Mouse (Mus musculus): Measurements from ENCODE around the gene Mgea5. TPM values are rescaled to one million over a fixed set of nuclear protein-coding genes. Genes with fewer than 3 reads are reported as not detected.

Mgea5 gene
- polyA plus RNA-seq, 1 experiment: 80.8 TPM

- H3K4me3 ChIP-seq (replicated peaks; ENCODE audit: control insufficient read depth, low read depth, low read length): no peak overlapping the region
- TF ChIP-seq CTCF (IDR thresholded peaks at IDR 0.05; ENCODE audit: control insufficient read depth, insufficient read depth, low read length) (no peak), POLR2A (IDR thresholded peaks at IDR 0.05; ENCODE audit: borderline replicate concordance, control insufficient read depth, low read depth, low read length) (no peak)
- H3K27ac ChIP-seq (ENCODE audit: control insufficient read depth, insufficient read depth, low read depth, low read length, poor library complexity): no peak overlapping the region
- peaks cover 2% of the 10 kb centered on the region; the same call in 1 of the 2 replicates for H3K4me1 ChIP-seq (ENCODE audit: control insufficient read depth, insufficient read depth, low read length)
- WGBS: 12% methylated on average over 38 of the region's 44 CpGs
Measured at GRCm38 (mm10) chr19:45742984-45743575, 40.6 kb downstream of the Mgea5 start.

GRCm38 (mm10) chr19:45742218-45742983 is 41.2 kb downstream of the Mgea5 start, which contains the start of gene Fgf8:
TSS of gene Fgf8 (minus strand) at chr19:45742915.
- no peak for TF ChIP-seq POLR2A (IDR thresholded peaks at IDR 0.05; ENCODE audit: borderline replicate concordance, control insufficient read depth, low read depth, low read length)
- TF ChIP-seq CTCF (IDR thresholded peaks at IDR 0.05; ENCODE audit: control insufficient read depth, insufficient read depth, low read length): no peak

GRCm38 (mm10) chr19:45741431-45742217 is 42.0 kb downstream of the Mgea5 start:
- 7% methylated on average over 45 of the region's 45 CpGs for WGBS
- Histone ChIP-seq H3K4me3 (replicated peaks; ENCODE audit: control insufficient read depth, low read depth, low read length) (no peak overlapping the region), H3K4me1 (ENCODE audit: control insufficient read depth, insufficient read depth, low read length) (peaks cover 2% of the 10 kb centered on the region; the same call in 1 of the 2 replicates), H3K27ac (ENCODE audit: control insufficient read depth, insufficient read depth, low read depth, low read length, poor library complexity) (no peak overlapping the region)
- TF ChIP-seq CTCF (IDR thresholded peaks at IDR 0.05; ENCODE audit: control insufficient read depth, insufficient read depth, low read length): no peak
- no peak for TF ChIP-seq POLR2A (IDR thresholded peaks at IDR 0.05; ENCODE audit: borderline replicate concordance, control insufficient read depth, low read depth, low read length)

More at GRCm38 (mm10) chr19:45742218-45742983, 41.2 kb downstream of the Mgea5 start, which contains the start of gene Fgf8:
- H3K4me3 ChIP-seq (replicated peaks; ENCODE audit: control insufficient read depth, low read depth, low read length): no peak within 1 kb of the TSS
- 1% methylated on average over 64 of the region's 68 CpGs for WGBS
- no peak within 1 kb of the TSS for H3K27ac ChIP-seq (ENCODE audit: control insufficient read depth, insufficient read depth, low read depth, low read length, poor library complexity)
- peaks cover 2% of the 10 kb centered on the region; the same call in 1 of the 2 replicates for H3K4me1 ChIP-seq (ENCODE audit: control insufficient read depth, insufficient read depth, low read length)

- TF ChIP-seq POLR2A (IDR thresholded peaks at IDR 0.05; ENCODE audit: borderline replicate concordance, control insufficient read depth, low read depth, low read length) (no peak), CTCF (IDR thresholded peaks at IDR 0.05; ENCODE audit: control insufficient read depth, insufficient read depth, low read length) (no peak)
- Histone ChIP-seq H3K4me1 (ENCODE audit: control insufficient read depth, insufficient read depth, low read length) (no peaks in the 10 kb centered on the region), H3K4me3 (replicated peaks; ENCODE audit: control insufficient read depth, low read depth, low read length) (no peak overlapping the region), H3K27ac (ENCODE audit: control insufficient read depth, insufficient read depth, low read depth, low read length, poor library complexity) (no peak overlapping the region)
- 56% methylated on average over 7 of the region's 7 CpGs for WGBS
Measured at GRCm38 (mm10) chr19:45740817-45741216, 42.8 kb downstream of the Mgea5 start.

- TF ChIP-seq CTCF (IDR thresholded peaks at IDR 0.05; ENCODE audit: control insufficient read depth, insufficient read depth, low read length) (no peak), POLR2A (IDR thresholded peaks at IDR 0.05; ENCODE audit: borderline replicate concordance, control insufficient read depth, low read depth, low read length) (no peak)
- Histone ChIP-seq H3K27ac (ENCODE audit: control insufficient read depth, insufficient read depth, low read depth, low read length, poor library complexity) (no peak overlapping the region), H3K4me3 (replicated peaks; ENCODE audit: control insufficient read depth, low read depth, low read length) (no peak overlapping the region), H3K4me1 (ENCODE audit: control insufficient read depth, insufficient read depth, low read length) (no peaks in the 10 kb centered on the region)
- WGBS: 25% methylated on average over 13 of the region's 13 CpGs
Measured at GRCm38 (mm10) chr19:45740233-45740632, 43.4 kb downstream of the Mgea5 start.

- 85% methylated on average over 5 of the region's 5 CpGs for WGBS
- H3K4me1 ChIP-seq (ENCODE audit: control insufficient read depth, insufficient read depth, low read length): no peaks in the 10 kb centered on the region
- H3K4me3 ChIP-seq (replicated peaks; ENCODE audit: control insufficient read depth, low read depth, low read length): no peak overlapping the region
- no peak for TF ChIP-seq CTCF (IDR thresholded peaks at IDR 0.05; ENCODE audit: control insufficient read depth, insufficient read depth, low read length)
- no peak overlapping the region for H3K27ac ChIP-seq (ENCODE audit: control insufficient read depth, insufficient read depth, low read depth, low read length, poor library complexity)
Measured at GRCm38 (mm10) chr19:45738521-45738920, 45.1 kb downstream of the Mgea5 start.

- Histone ChIP-seq H3K4me3 (replicated peaks; ENCODE audit: control insufficient read depth, low read depth, low read length) (no peak overlapping the region), H3K4me1 (ENCODE audit: control insufficient read depth, insufficient read depth, low read length) (no peaks in the 10 kb centered on the region)
- 90% methylated on average over 10 of the region's 10 CpGs for WGBS
Measured at GRCm38 (mm10) chr19:45737846-45738484, 45.7 kb downstream of the Mgea5 start.

More at GRCm38 (mm10) chr19:45737846-45738484, 45.7 kb downstream of the Mgea5 start:
- H3K27ac ChIP-seq (ENCODE audit: control insufficient read depth, insufficient read depth, low read depth, low read length, poor library complexity): no peak overlapping the region
- TF ChIP-seq POLR2A (IDR thresholded peaks at IDR 0.05; ENCODE audit: borderline replicate concordance, control insufficient read depth, low read depth, low read length): no peak

All from bone marrow, adult 2 months (tissue).